Mouse (Mus musculus) adrenal gland, postnatal 10 days (tissue): ENCODE data around the gene Arhgap10. TPM values are rescaled to one million over a fixed set of nuclear protein-coding genes. Genes with fewer than 3 reads are reported as not detected.
A peak's percentile ranks its signal among the peaks of the same experiment; 100 is the strongest.

Experiments
- DNase-seq: peaks from one replicate; pipeline ENCODE4 v3.0.0; 2021; ENCODE audit warnings: mixed read lengths
- total RNA-seq, 2 experiments: library from RNA; stranded (reverse); gene quantifications; 2 replicates each; pipeline ENCODE4 v1.2.3; 2021

Arhgap10 gene
- total RNA-seq, 2 experiments from 2014 or later = 20.9 to 29.4 TPM

- no peak for DNase-seq
These were observed 76.8 kb downstream of the Arhgap10 start for GRCm38 (mm10) chr8:77440913-77441312.

GRCm38 (mm10) chr8:77440324-77440880, 77.4 kb downstream of the Arhgap10 start:
- no peak for DNase-seq

- no peak for DNase-seq
These were observed 78.1 kb downstream of the Arhgap10 start for GRCm38 (mm10) chr8:77439670-77440069.

GRCm38 (mm10) chr8:77437807-77438493, 79.8 kb downstream of the Arhgap10 start:
- peak; percentile 44 for DNase-seq

- DNase-seq = no peak
These were observed 81.5 kb downstream of the Arhgap10 start for GRCm38 (mm10) chr8:77436013-77436990.

- DNase-seq = no peak
These were observed 84.5 kb downstream of the Arhgap10 start for GRCm38 (mm10) chr8:77433221-77433620.

- DNase-seq = no peak
These were observed 85.0 kb downstream of the Arhgap10 start for GRCm38 (mm10) chr8:77432726-77433125.

- no peak for DNase-seq
These were observed 89.3 kb downstream of the Arhgap10 start for GRCm38 (mm10) chr8:77428420-77428819.

- no peak for DNase-seq
These were observed 89.7 kb downstream of the Arhgap10 start for GRCm38 (mm10) chr8:77428015-77428414.

- DNase-seq = no peak
These were observed 90.3 kb downstream of the Arhgap10 start for GRCm38 (mm10) chr8:77427438-77427837.

GRCm38 (mm10) chr8:77423850-77424249, 93.9 kb downstream of the Arhgap10 start:
- no peak for DNase-seq

- no peak for DNase-seq
These were observed 95.0 kb downstream of the Arhgap10 start for GRCm38 (mm10) chr8:77422632-77423252.

- DNase-seq = no peak
These were observed 96.2 kb downstream of the Arhgap10 start for GRCm38 (mm10) chr8:77421596-77421995.

- peak; percentile 84 for DNase-seq
These were observed 98.0 kb downstream of the Arhgap10 start for GRCm38 (mm10) chr8:77419731-77420130.

GRCm38 (mm10) chr8:77416738-77417137, 101.0 kb downstream of the Arhgap10 start:
- no peak for DNase-seq

GRCm38 (mm10) chr8:77416034-77416433, 101.7 kb downstream of the Arhgap10 start:
- no peak for DNase-seq

- DNase-seq = no peak
These were observed 106.5 kb downstream of the Arhgap10 start for GRCm38 (mm10) chr8:77411262-77411661.

GRCm38 (mm10) chr8:77410394-77410793, 107.4 kb downstream of the Arhgap10 start:
- DNase-seq = no peak

- DNase-seq = no peak
These were observed 109.1 kb downstream of the Arhgap10 start for GRCm38 (mm10) chr8:77408527-77409215.

- no peak for DNase-seq
These were observed 110.9 kb downstream of the Arhgap10 start for GRCm38 (mm10) chr8:77406846-77407245.

- DNase-seq = no peak
These were observed 111.3 kb downstream of the Arhgap10 start for GRCm38 (mm10) chr8:77406444-77406843.

- no peak for DNase-seq
These were observed 113.7 kb downstream of the Arhgap10 start for GRCm38 (mm10) chr8:77404017-77404416.
